ENCODE assay signal across 10 mouse cellular contexts in the genomic region with DNA sequence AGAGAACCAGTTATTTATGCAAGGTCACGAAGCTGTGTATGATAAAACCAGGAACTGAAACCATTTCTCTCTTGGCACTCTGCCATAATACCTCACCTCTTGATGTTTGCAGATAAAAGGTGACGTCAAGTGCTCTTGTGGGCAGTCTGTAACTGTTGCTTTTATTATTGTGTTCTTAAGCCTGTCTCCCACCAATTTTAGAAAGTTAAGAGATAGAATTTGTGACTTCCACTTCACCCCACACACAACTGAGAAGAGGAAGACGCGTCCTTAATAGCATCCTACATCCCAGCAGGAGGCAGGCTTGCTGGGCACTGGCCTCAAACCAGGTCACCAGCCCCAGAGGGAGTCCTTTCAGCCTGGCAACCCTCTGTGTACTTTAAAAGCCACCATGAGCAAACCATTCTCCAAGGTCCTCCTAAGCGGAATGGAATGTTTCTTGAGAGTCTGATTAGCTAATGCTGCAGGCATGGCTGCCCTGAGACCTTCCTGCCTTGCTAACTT. TPM values are rescaled to one million over a fixed set of nuclear protein-coding genes. Genes with fewer than 3 reads are reported as not detected.
A peak's percentile ranks its signal among the peaks of the same experiment; 100 is the strongest.
DNase-seq lines count a peak whose midpoint lies in the region; ATAC-seq lines count a peak whose summit lies in the region.
"Had no signal": no experiment of that assay in that cellular context is flagged by ENCODE, and none has a peak within 500 bp of the region (broad histone marks: within the 10 kb centered on the region; RNA-seq: fewer than 3 reads in every experiment).

No protein-coding gene starts in this region.

- no peak overlapping the region for H3K27ac ChIP-seq in forebrain, embryonic 15.5 days (replicated peaks)
- H3K27ac ChIP-seq: hindbrain, embryonic 12.5 days; liver, embryonic 13.5 days had no signal

- peak; percentile 28 for ATAC-seq in common myeloid progenitor, adult 5-6 weeks (replicated peaks; ENCODE audit: low read depth, poor library complexity, severe bottlenecking)
- no peak for ATAC-seq in forebrain, embryonic 15.5 days (replicated peaks)

- no peaks in the 10 kb centered on the region for H3K9me3 ChIP-seq in forebrain, embryonic 15.5 days
- H3K9me3 ChIP-seq: hindbrain, embryonic 12.5 days; liver, embryonic 13.5 days had no signal

- H3K4me2 ChIP-seq in forebrain, embryonic 15.5 days (replicated peaks) = no peak overlapping the region
- H3K4me2 ChIP-seq: hindbrain, embryonic 12.5 days; liver, embryonic 13.5 days had no signal

- no peak overlapping the region for H3K9ac ChIP-seq in forebrain, embryonic 15.5 days (replicated peaks)
- H3K9ac ChIP-seq: hindbrain, embryonic 12.5 days; liver, embryonic 13.5 days had no signal

- 22% methylated on average over 5 of the region's 5 CpGs for WGBS in forebrain, embryonic 15.5 days

- 0 out of 2 replicates have a peak, but pooled peaks cover 3% of the 10 kb centered on the region for H3K27me3 ChIP-seq in forebrain, embryonic 15.5 days

- DNase-seq in cerebellum, adult 9-10 months = peak; percentile 38
- no peak for DNase-seq in cerebellum, postnatal 36 days
- peak; percentile 71 for DNase-seq in 3134 (ENCODE audit: extremely low read depth, insufficient read length, low spot score)
- DNase-seq in lung, postnatal 10 days = peak; percentile 55
- DNase-seq in thymus, postnatal 4 days = no peak
- DNase-seq in ovary, postnatal 10 days (ENCODE audit: low spot score) = no peak
- DNase-seq: liver, embryonic 13.5 days had no signal

- peaks cover 11% of the 10 kb centered on the region for H3K4me1 ChIP-seq in forebrain, embryonic 15.5 days

- no peaks in the 10 kb centered on the region for H3K36me3 ChIP-seq in forebrain, embryonic 15.5 days
- H3K36me3 ChIP-seq: hindbrain, embryonic 12.5 days; liver, embryonic 13.5 days had no signal

- H3K4me3 ChIP-seq in forebrain, embryonic 15.5 days = no peak overlapping the region
- H3K4me3 ChIP-seq: hindbrain, embryonic 12.5 days; liver, embryonic 13.5 days had no signal

RNA-seq across cellular contexts. Expression of a gene that starts 3.2 kb away (rescaled TPM):
- total RNA-seq in common myeloid progenitor, adult 5-6 weeks (2017) = 19.4 and 22.7 TPM in 2 replicates
- 3.3 and 3.7 TPM in 2 replicates for polyA plus RNA-seq in forebrain, embryonic 15.5 days (2015; fragmentation: Nextera tagmentation; extraction: Ambion mirVana)

Comparison
In these comparisons a context has a peak if more than half of its experiments do, and no peak if none do; other contexts are left out.
1. DNase-seq: peak in cerebellum, adult 9-10 months (single experiment), 3134 (single experiment) and lung, postnatal 10 days (single experiment); none in cerebellum, postnatal 36 days (0 of 2), thymus, postnatal 4 days (single experiment) and ovary, postnatal 10 days (single experiment).